Mouse (Mus musculus) stomach, embryonic 16.5 days (tissue): ENCODE measurements around the gene Arhgdia. TPM values are rescaled to one million over a fixed set of nuclear protein-coding genes. Genes with fewer than 3 reads are reported as not detected.

Experiments used
- ATAC-seq: fragments of 200-750 bp; cut with Nextera tagmentation; 2 replicates; pipeline ENCODE4 v1.8.0; 2017; ENCODE audit warnings: moderate number of reproducible peaks, moderate TSS enrichment; ENCODE audit not compliant: insufficient read depth, low FRiP score
- H3K27ac ChIP-seq: fragments of 300-500 bp; sonication (generic); 2 replicates; pipeline ENCODE4 v1.5.1; 2014; ENCODE audit warnings: low read length
- H3K27me3 ChIP-seq: fragments of 300-500 bp; sonication (generic); 2 replicates; pipeline ENCODE4 v1.6.1; 2014; ENCODE audit warnings: low read length, control low read depth, mixed read lengths; ENCODE audit not compliant: control insufficient read depth, insufficient read depth
- H3K36me3 ChIP-seq: fragments of 300-500 bp; sonication (generic); 2 replicates; pipeline ENCODE4 v1.6.1; 2014; ENCODE audit warnings: low read length; ENCODE audit not compliant: control insufficient read depth, insufficient read depth
- H3K4me1 ChIP-seq: fragments of 300-500 bp; sonication (generic); 2 replicates; pipeline ENCODE4 v1.6.1; 2014; ENCODE audit warnings: low read length, control low read depth, mixed read lengths; ENCODE audit not compliant: control insufficient read depth, insufficient read depth
- H3K4me2 ChIP-seq: fragments of 300-500 bp; sonication (generic); 2 replicates; pipeline ENCODE4 v1.6.1; 2014; ENCODE audit warnings: low read depth, low read length, mixed read lengths
- H3K4me3 ChIP-seq: fragments of 300-500 bp; sonication (generic); replicated peaks from 2 replicates; pipeline ENCODE4 v1.5.1; 2014; ENCODE audit warnings: mild to moderate bottlenecking, low read length
- H3K9ac ChIP-seq: fragments of 300-500 bp; sonication (generic); 2 replicates; pipeline ENCODE4 v1.6.1; 2014; ENCODE audit warnings: low read length
- H3K9me3 ChIP-seq: fragments of 300-500 bp; sonication (generic); replicated peaks from 2 replicates; pipeline ENCODE4 v1.6.1; 2016; ENCODE audit warnings: low read length, control low read depth; ENCODE audit not compliant: control insufficient read depth
- WGBS: fragments of 180-500 bp; shearing (Covaris S2); extraction: QIAGEN DNeasy Blood & Tissue Kit; methylation state at CpG from one replicate; pipeline ENCODE4 v1.1.7; 2014; 5-methylcytosine and 5-hydroxymethylcytosine counted together
- polyA plus RNA-seq: library from polyadenylated mRNA; unstranded; fragments of >200 nt; fragmentation: Nextera tagmentation; extraction: Ambion mirVana; gene quantifications from 2 replicates; pipeline ENCODE4 v1.2.1, GENCODE M21; 2015

The Arhgdia gene
- polyA plus RNA-seq, 1 experiment from 2014 or later = 543 TPM

DNA sequence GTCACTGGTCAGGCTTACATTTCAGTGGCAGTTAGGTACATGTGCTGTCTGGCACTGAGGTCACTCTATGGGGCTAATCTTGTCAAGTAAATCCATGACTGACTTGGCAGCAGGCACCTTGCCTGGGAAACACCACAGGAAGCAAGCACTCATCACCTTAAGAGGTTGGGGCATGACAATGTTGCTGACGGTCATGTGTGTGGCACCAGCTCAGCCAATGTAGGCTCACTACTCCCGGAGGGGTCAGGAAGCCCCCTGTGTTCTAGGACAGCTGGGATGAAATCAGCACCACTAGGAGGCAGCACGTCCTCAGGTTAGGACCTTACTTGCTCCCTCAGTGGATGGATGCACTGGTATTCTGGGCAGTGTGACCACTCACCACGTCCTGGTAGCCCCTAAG lies 39.5 kb downstream of the Arhgdia start:
- 41% methylated on average over 4 of the region's 4 CpGs for WGBS
- Histone ChIP-seq H3K4me3 (no peak overlapping the region), H3K27ac (no peak overlapping the region), H3K9me3 (no peaks in the 10 kb centered on the region), H3K4me1 (peaks cover 28% of the 10 kb centered on the region), H3K4me2 (no peak overlapping the region), H3K36me3 (no peaks in the 10 kb centered on the region; the same call in 1 of the 2 replicates), H3K9ac (no peak overlapping the region), H3K27me3 (no peaks in the 10 kb centered on the region)
- ATAC-seq = no peak

DNA sequence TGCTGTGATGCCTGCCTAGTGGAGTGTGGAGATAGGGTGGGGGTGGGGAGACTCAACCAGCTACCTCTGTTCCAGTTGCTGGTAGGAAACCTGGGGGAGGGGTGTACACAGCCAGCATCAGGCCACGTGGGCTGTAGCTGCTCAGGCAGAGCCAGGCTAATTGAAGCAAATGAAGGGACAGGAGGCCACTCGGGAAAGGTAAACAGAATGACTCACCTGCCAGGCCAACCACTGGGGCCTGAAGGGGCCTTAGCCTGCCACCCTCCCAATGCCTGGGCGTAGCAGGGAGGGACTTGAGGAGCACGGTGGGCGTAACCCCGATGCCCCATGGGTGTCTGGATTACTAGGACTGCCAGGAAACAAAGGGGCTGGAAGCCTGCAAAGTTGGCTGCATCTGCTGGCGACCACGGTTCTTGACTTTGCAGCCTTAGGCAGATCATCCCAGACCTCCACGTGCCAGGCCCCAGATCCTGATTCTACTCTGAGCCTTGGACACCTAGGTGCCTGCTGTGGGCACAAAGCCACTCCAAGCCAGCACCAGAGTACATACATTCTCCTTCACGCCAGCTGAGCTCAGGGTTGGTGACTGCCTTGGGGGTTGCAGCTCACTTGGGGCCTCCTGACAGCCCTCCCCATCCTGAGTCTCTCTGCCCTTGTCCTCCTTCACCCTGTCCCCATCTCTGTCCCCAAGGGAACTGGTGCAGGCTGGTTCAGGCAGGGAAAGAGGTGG lies 42.0 kb downstream of the Arhgdia start:
- no peak overlapping the region for H3K4me2 ChIP-seq
- H3K27ac ChIP-seq = peak overlapping the region; percentile 77
- peak overlapping the region; percentile 40 for H3K9ac ChIP-seq
- no peaks in the 10 kb centered on the region; the same call in 1 of the 2 replicates for H3K36me3 ChIP-seq
- WGBS = 24% methylated on average over 10 of the region's 10 CpGs
- no peak overlapping the region for H3K4me3 ChIP-seq
- ATAC-seq = peak; percentile 92
- H3K4me1 ChIP-seq = peaks cover 25% of the 10 kb centered on the region
- H3K27me3 ChIP-seq = no peaks in the 10 kb centered on the region
- H3K9me3 ChIP-seq = no peaks in the 10 kb centered on the region

DNA sequence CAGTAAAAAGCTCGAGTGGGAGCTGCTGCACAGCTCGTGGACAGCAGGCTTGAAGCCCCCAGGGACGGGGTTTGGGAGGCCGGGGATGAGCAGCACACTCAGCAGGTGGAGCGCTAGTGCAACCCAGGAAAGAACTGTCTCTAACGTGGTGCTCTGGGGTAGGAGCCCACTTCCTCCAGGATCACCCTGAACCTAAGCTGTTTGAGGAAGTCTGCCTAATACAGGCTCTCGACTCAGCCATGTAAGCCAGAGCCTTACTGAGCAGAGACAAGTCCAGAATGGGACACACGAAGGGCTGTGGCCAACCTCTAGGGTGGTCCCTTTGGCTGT lies 42.5 kb downstream of the Arhgdia start:
- peaks cover 25% of the 10 kb centered on the region for H3K4me1 ChIP-seq
- WGBS = 44% methylated on average over 8 of the region's 8 CpGs
- peak overlapping the region; percentile 77 for H3K27ac ChIP-seq
- peak overlapping the region; percentile 47 for H3K9ac ChIP-seq
- no peaks in the 10 kb centered on the region for H3K9me3 ChIP-seq
- H3K4me2 ChIP-seq = no peak overlapping the region
- H3K4me3 ChIP-seq = no peak overlapping the region
- H3K27me3 ChIP-seq = no peaks in the 10 kb centered on the region
- H3K36me3 ChIP-seq = no peaks in the 10 kb centered on the region; the same call in 1 of the 2 replicates
- no peak for ATAC-seq

DNA sequence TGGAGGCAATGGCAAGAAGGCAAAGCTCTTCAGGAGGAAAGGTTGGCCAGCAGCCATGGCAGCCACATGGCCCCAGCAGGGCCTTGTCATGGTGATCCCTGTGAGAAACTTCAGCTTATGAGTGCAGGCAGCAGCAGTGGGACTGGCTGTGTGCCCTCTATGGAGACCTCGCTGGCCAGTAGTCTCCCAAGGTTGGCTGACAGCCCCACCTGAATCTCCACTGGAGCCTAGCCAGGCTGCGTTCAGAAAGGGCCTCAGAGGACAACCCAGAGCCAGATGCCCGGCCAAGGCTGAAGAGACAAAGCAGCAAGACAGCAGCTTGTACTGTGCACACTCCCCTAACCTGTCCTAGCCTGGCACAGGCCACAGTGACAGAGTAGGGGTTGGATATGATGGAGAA lies 42.9 kb downstream of the Arhgdia start:
- Histone ChIP-seq H3K36me3 (no peaks in the 10 kb centered on the region), H3K27me3 (no peaks in the 10 kb centered on the region), H3K4me3 (no peak overlapping the region), H3K9me3 (no peaks in the 10 kb centered on the region), H3K9ac (peak overlapping the region; percentile 47), H3K27ac (peak overlapping the region; percentile 77), H3K4me2 (no peak overlapping the region), H3K4me1 (peaks cover 25% of the 10 kb centered on the region)
- ATAC-seq = no peak
- WGBS = 55% methylated on average over 3 of the region's 3 CpGs

DNA sequence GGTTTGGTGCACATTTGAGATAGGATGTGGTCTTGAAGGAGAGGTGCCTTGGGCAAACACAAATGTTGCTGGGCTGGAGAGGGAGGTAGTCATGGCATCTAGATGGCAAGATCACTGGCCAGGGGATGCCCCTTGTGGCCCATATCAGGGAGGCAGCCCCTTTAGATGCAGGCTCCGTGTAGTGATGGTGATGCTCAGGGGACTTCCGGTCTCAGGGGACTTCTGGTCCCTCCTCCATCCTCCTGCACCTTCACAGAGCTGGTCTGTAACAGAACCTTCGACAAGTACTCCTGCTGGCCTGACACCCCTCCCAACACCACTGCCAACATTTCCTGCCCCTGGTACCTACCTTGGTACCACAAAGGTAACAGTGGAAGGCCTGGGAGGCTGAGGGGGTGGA lies 45.6 kb downstream of the Arhgdia start:
- peaks cover 21% of the 10 kb centered on the region for H3K27me3 ChIP-seq
- WGBS = 80% methylated on average over 3 of the region's 3 CpGs
- H3K4me2 ChIP-seq = no peak overlapping the region
- H3K36me3 ChIP-seq = no peaks in the 10 kb centered on the region
- no peak overlapping the region for H3K27ac ChIP-seq
- H3K9me3 ChIP-seq = no peaks in the 10 kb centered on the region
- H3K9ac ChIP-seq = no peak overlapping the region
- no peak overlapping the region for H3K4me3 ChIP-seq
- ATAC-seq = no peak
- peaks cover 31% of the 10 kb centered on the region for H3K4me1 ChIP-seq

DNA sequence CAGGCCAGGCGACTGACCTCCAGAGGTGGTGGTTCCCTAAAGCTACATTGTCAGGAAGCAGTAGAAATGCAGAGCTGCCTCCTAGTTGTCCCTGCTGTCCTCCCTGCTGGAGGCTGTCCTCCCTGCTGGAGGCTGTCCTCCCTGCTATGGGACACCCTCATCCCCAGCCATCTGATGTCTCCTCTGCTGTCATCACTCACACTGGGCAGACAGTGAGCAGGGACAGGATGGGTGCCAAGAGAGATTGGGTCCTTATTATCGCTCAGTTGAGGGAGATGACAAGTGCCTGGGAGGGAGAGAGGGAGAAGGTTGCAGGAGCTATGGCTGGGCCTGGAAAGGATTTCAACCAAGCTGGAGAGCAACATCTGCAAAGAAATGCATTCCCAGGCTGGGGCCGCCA lies 46.3 kb downstream of the Arhgdia start:
- ATAC-seq = no peak
- Histone ChIP-seq H3K4me1 (peaks cover 31% of the 10 kb centered on the region), H3K27ac (no peak overlapping the region), H3K4me2 (no peak overlapping the region), H3K4me3 (no peak overlapping the region), H3K36me3 (no peaks in the 10 kb centered on the region), H3K9ac (0 out of 2 replicates have a peak overlapping the region, but pooled peaks have one; percentile 14), H3K27me3 (peaks cover 28% of the 10 kb centered on the region), H3K9me3 (no peaks in the 10 kb centered on the region)
- WGBS = 67% methylated on average over 3 of the region's 3 CpGs

DNA sequence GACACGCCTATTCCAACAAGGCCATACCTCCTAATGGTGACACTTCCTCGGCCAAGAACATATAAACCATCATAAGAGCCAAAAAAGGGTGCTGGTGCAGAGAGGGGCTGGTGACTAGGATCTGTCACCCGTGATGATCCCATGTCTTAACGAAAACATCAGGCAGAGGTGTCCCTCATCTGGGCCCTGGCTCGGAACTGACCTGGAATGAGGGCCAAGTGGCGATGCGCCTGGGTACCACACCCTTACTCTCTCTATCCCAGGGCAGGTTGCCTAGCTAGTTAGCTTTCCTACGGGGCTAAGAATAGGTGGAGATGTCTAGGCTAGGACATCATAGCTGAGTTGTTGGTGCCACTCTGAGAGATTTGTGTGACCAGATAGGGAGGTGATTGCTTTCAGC lies 47.3 kb downstream of the Arhgdia start:
- no peaks in the 10 kb centered on the region for H3K9me3 ChIP-seq
- H3K27ac ChIP-seq = no peak overlapping the region
- H3K27me3 ChIP-seq = peaks cover 38% of the 10 kb centered on the region
- WGBS = 82% methylated on average over 8 of the region's 8 CpGs
- H3K36me3 ChIP-seq = no peaks in the 10 kb centered on the region
- no peak for ATAC-seq
- no peak overlapping the region for H3K4me3 ChIP-seq
- H3K9ac ChIP-seq = no peak overlapping the region
- no peak overlapping the region for H3K4me2 ChIP-seq
- peaks cover 21% of the 10 kb centered on the region for H3K4me1 ChIP-seq

DNA sequence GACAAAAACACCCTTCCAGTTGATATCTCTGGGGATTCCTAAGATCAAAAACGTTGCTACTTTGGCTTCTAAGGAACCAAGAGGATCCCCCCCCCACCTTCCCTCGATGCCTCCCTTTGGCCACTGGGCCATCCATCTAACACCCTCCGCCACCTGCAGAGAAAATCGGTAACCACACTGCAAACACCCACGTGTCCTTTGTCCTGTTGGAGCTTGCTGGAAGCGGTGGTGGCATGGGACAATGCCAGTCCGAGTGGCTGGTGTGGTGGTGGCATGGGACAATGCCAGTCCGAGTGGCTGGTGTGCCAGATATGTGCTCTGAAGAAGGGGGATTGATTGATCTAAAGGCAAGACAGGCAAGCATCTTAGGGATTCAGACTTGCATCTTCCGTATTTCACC lies 49.8 kb downstream of the Arhgdia start:
- Histone ChIP-seq H3K27ac (no peak overlapping the region), H3K4me1 (peaks cover 11% of the 10 kb centered on the region), H3K9me3 (no peaks in the 10 kb centered on the region), H3K9ac (no peak overlapping the region), H3K4me3 (no peak overlapping the region), H3K36me3 (no peaks in the 10 kb centered on the region), H3K27me3 (peaks cover 47% of the 10 kb centered on the region), H3K4me2 (no peak overlapping the region)
- WGBS = 25% methylated on average over 9 of the region's 9 CpGs
- no peak for ATAC-seq

DNA sequence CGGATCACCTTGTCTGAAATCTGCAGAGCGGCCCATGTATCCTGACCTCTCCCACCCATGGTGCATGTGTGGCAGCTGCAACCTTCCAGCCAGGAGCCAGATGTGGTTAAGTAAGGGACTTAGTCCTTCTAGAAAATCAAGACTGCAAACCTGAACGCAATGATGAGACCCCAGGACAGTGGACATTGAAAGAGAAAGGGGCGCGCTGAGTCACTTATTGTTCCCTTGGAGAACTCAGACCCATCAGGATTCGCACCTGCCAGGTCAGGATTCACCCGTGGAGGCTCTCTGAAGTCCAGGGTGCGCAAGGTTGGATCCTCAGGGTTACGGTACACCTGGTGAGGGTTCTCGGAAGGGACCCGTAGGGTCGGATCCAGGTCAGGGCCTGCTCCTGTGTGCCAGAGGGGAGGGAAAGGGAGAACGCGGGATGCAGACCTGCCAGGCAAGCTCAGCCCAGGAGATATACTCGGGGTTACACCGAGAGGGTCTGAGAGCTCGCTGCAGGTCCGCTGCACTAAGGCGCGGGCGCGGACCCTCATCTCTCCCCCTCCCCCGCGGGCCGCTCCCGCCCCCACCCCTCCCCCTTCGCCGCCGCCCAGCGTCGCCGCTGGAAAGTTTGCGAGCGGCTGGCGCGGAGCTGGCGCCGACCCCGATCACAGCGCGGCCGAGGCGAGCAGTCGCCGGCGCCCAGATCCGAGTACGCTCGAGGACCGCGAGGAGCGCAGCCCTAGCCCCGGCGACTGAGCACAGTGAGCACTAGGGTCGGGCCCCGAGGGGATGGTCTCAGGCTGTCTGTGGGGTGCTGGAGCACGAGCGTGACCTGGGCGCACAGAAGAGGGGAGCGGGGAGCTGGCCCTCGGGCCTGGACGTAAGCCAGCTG lies 51.1 kb downstream of the Arhgdia start, which contains the start of gene Gcgr:
TSS of gene Gcgr (plus strand) at position 615 of the 880 bp plus-strand sequence.
- Histone ChIP-seq H3K27me3 (peaks cover 47% of the 10 kb centered on the region), H3K36me3 (no peaks in the 10 kb centered on the region), H3K4me2 (peak within 1 kb of the TSS; percentile 87), H3K4me3 (peak within 1 kb of the TSS; percentile 48), H3K27ac (no peak within 1 kb of the TSS), H3K9ac (peak within 1 kb of the TSS; percentile 76), H3K9me3 (no peaks in the 10 kb centered on the region), H3K4me1 (peaks cover 11% of the 10 kb centered on the region)
- ATAC-seq = peak; percentile 48
- 11% methylated on average over 61 of the region's 62 CpGs for WGBS
